Mouse (Mus musculus) kidney, adult 2 months (tissue): ENCODE data around the gene Slc15a2.

Experiments used
- CTCF ChIP-seq: fragments of 200-500 bp; conservative IDR thresholded peaks from 2 replicates; pipeline ENCODE4 v1.5.1; 2011; ENCODE audit warnings: low read depth, mild to moderate bottlenecking, control low read depth, low read length, moderate library complexity, mixed read lengths; ENCODE audit not compliant: insufficient read depth, insufficient read length
- POLR2A ChIP-seq: fragments of 200-500 bp; IDR thresholded peaks from one replicate; pipeline ENCODE4 v1.6.1; 2011; ENCODE audit warnings: low read depth, low read length, control low read depth

DNA sequence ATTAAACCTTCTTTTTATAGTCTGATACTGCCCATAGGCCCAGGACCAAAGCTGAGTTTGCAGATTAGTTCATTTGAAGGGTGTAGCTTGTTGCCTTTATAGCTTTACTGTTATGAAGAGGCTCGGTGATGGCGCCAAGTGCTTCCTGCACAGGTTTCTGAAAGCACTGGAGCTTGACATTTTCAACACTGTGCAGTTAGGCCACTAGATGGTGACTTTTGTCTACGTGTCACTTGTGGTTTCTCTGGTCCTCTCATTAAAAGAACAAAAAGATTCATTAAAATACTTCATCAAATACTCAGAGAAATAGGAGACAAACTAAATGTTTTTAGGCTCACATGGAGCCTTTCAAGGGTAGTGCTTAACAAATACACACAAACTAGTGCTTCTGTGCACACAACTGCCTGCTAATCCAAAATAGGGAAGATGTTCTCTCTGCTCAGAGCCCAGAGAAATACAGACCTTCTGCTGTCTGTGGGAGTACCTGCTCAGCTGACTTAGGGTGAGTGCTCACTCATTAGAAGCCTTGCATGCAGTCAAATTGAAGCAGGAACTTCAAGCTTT is 60.8 kb downstream of the Slc15a2 start:
- TF ChIP-seq POLR2A (no peak), CTCF (no peak)
